Mouse (Mus musculus): ENCODE measurements at regions not wholly inside any gene's neighbourhood (a gene's known extent, or its start where the extent isn't known, plus 50 kb on each side); places are given as distances from the start of the nearest gene placed in this dataset.

DNA sequence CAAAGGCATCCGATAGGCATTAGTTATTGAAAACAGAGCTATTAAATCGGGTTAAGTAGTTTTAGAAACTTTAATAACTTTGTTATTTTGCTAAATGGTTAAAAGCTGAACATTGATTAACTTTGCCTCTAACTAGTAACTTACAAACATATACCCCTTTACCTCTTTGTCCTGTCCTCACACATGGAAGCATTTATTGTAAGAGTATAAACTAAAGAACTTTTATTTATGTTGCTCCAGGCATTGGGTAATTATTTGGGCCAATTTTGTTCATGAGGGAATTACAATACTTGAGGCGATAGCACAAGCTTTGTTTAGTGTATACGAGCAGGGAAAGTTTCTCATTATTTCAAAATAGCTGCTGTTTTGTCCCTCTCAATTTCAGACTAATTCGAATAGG lies 328.4 kb upstream of the Gm9008 start:
- no peak for DNase-seq (ENCODE audit: low spot score)
- ATAC-seq (ENCODE audit: low FRiP score), result no peak
- no peak overlapping the region for H3K27ac ChIP-seq (ENCODE audit: low read depth, low read length)
- no peaks in the 10 kb centered on the region for H3K36me3 ChIP-seq (ENCODE audit: insufficient read depth, low read length)
- WGBS, result 82% methylated on average over 5 of the region's 5 CpGs
- H3K9me3 ChIP-seq (ENCODE audit: low read length), result no peaks in the 10 kb centered on the region
- no peak for TF ChIP-seq CTCF (IDR thresholded peaks at IDR 0.05)
- H3K4me3 ChIP-seq (ENCODE audit: low read depth, low read length), result no peak overlapping the region
- H3K9ac ChIP-seq (replicated peaks; ENCODE audit: low read length, poor library complexity, severe bottlenecking), result no peak overlapping the region
- no peaks in the 10 kb centered on the region for H3K27me3 ChIP-seq (ENCODE audit: insufficient read depth, low read length)
- H3K4me2 ChIP-seq (ENCODE audit: low read depth, low read length, poor library complexity, severe bottlenecking), result no peak overlapping the region
- H3K4me1 ChIP-seq (ENCODE audit: insufficient read depth, low read length), result no peaks in the 10 kb centered on the region

DNA sequence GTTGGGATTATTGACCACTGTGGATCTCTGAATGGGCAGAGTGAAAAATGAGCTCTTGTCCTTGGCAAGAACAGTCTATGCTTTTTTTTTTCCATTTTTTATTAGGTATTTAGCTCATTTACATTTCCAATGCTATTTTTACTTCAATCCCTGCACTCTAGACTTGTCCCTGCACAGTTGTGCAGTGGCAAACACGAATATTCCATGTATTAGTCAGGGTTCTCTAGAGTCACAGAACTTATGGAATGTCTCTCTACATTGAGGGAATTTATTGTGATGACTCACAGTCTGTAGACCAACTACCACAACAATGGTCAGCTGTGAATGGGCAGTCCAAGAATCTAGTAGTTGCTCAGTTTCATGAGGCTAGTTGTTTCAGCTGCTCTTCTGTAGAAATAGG lies 305.4 kb upstream of the Gm9008 start:
- no peaks in the 10 kb centered on the region for H3K4me1 ChIP-seq (ENCODE audit: insufficient read depth, low read length)
- no peak overlapping the region for H3K4me2 ChIP-seq (ENCODE audit: low read depth, low read length, poor library complexity, severe bottlenecking)
- H3K9me3 ChIP-seq (ENCODE audit: low read length), result no peaks in the 10 kb centered on the region
- 52% methylated on average over 1 of the region's 1 CpGs for WGBS
- no peak overlapping the region for H3K9ac ChIP-seq (replicated peaks; ENCODE audit: low read length, poor library complexity, severe bottlenecking)
- no peak overlapping the region for H3K4me3 ChIP-seq (ENCODE audit: low read depth, low read length)
- no peak overlapping the region for H3K27ac ChIP-seq (ENCODE audit: low read depth, low read length)
- no peaks in the 10 kb centered on the region for H3K27me3 ChIP-seq (ENCODE audit: insufficient read depth, low read length)
- TF ChIP-seq CTCF (IDR thresholded peaks at IDR 0.05), result no peak
- H3K36me3 ChIP-seq (ENCODE audit: insufficient read depth, low read length), result no peaks in the 10 kb centered on the region
- DNase-seq (ENCODE audit: low spot score) (no peak), ATAC-seq (ENCODE audit: low FRiP score) (no peak)

DNA sequence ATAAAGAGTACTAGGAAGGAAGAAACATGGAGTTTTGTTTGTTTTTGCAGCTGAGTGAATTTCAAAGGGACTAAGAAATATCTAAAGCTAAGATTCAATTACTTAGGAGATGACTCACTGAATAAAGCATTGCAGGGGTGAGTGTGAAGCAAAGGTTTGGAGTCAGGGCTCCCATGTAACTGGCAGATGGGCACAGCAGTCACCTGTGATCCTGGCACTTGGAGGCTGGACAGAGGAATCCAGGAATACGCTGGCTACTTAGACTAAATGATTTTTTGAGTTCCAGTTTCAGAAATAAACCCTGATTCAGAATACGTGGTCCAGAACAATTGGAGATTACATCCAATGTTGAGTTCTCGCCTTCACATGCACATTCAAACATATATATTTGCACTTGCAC lies 282.6 kb upstream of the Gm9008 start:
- ATAC-seq (ENCODE audit: low FRiP score) (no peak), DNase-seq (ENCODE audit: low spot score) (no peak)
- no peaks in the 10 kb centered on the region for H3K27me3 ChIP-seq (ENCODE audit: insufficient read depth, low read length)
- no peak overlapping the region for H3K4me2 ChIP-seq (ENCODE audit: low read depth, low read length, poor library complexity, severe bottlenecking)
- no peaks in the 10 kb centered on the region for H3K36me3 ChIP-seq (ENCODE audit: insufficient read depth, low read length)
- H3K27ac ChIP-seq (ENCODE audit: low read depth, low read length), result no peak overlapping the region
- H3K4me3 ChIP-seq (ENCODE audit: low read depth, low read length), result no peak overlapping the region
- H3K9ac ChIP-seq (replicated peaks; ENCODE audit: low read length, poor library complexity, severe bottlenecking), result no peak overlapping the region
- 84% methylated on average over 3 of the region's 3 CpGs for WGBS
- H3K4me1 ChIP-seq (ENCODE audit: insufficient read depth, low read length), result no peaks in the 10 kb centered on the region
- H3K9me3 ChIP-seq (ENCODE audit: low read length), result no peaks in the 10 kb centered on the region
- TF ChIP-seq CTCF (IDR thresholded peaks at IDR 0.05), result no peak

DNA sequence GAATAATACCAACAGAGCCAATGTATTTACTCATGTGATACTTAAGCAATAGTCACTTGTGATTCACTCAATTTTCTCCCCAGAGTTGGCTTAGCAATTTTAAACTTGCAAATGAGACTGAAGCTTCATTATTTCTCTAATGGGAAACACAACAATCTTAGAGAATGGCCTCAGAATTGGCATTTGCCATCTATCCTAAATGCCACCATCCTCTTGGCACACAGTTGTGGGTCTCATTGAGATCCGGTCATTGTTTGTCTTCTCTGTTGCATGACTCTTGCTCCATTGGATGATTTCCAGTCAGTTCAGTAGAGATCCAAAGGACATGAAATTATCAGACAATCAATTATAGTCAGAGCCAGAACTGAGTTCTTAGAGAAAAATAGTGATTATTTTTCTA lies 280.6 kb upstream of the Gm9008 start:
- DNase-seq (ENCODE audit: low spot score) (peak; percentile 5), ATAC-seq (ENCODE audit: low FRiP score) (no peak)
- Histone ChIP-seq H3K4me1 (ENCODE audit: insufficient read depth, low read length) (no peaks in the 10 kb centered on the region), H3K36me3 (ENCODE audit: insufficient read depth, low read length) (no peaks in the 10 kb centered on the region), H3K9ac (replicated peaks; ENCODE audit: low read length, poor library complexity, severe bottlenecking) (no peak overlapping the region), H3K27me3 (ENCODE audit: insufficient read depth, low read length) (no peaks in the 10 kb centered on the region), H3K4me2 (ENCODE audit: low read depth, low read length, poor library complexity, severe bottlenecking) (no peak overlapping the region), H3K4me3 (ENCODE audit: low read depth, low read length) (no peak overlapping the region), H3K27ac (ENCODE audit: low read depth, low read length) (no peak overlapping the region), H3K9me3 (ENCODE audit: low read length) (no peaks in the 10 kb centered on the region)
- 88% methylated on average over 1 of the region's 1 CpGs for WGBS
- no peak for TF ChIP-seq CTCF (IDR thresholded peaks at IDR 0.05)

DNA sequence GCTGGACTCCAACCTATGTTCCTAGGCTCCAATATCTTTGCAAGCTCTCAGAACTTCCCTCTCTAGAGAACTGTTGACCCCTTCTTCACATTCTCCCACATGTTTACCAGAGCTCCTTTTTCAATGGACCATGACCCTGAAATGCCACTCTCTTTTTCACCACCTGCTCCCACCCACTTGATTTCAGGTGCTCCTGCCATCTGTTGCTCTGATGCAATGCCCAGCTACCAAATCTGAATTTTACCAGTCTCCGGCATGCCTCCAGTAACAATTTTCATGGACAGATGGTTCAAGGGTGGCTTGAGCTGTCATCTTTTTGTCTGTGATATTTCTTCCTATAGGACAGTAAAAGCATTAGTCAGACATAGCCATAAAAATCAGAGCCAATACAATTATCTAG lies 279.5 kb upstream of the Gm9008 start:
- DNase-seq (ENCODE audit: low spot score), result no peak

DNA sequence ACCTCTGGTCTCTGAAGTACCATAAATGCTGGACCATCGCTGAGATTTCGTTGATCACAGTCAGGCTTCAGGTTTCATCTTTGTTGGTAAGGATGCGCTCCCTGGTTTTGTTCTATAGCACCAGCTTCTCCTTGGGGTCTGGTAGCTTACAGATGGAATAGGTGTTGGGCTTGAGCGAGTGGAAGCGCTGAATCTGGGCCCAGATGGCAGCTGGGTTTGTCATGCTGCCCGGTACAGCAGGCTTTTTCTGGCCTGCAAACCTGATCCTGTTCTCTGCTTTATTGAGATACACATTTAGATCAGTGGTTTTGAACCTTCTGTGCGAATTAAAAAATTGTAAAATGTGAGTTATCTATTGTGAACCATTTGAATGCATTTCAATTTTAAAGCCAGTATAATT lies 266.3 kb upstream of the Gm9008 start:
- ATAC-seq (ENCODE audit: low FRiP score) (no peak), DNase-seq (ENCODE audit: low spot score) (no peak)
- no peaks in the 10 kb centered on the region for H3K27me3 ChIP-seq (ENCODE audit: insufficient read depth, low read length)
- H3K9ac ChIP-seq (replicated peaks; ENCODE audit: low read length, poor library complexity, severe bottlenecking), result no peak overlapping the region
- H3K36me3 ChIP-seq (ENCODE audit: insufficient read depth, low read length), result no peaks in the 10 kb centered on the region
- no peak overlapping the region for H3K27ac ChIP-seq (ENCODE audit: low read depth, low read length)
- H3K4me1 ChIP-seq (ENCODE audit: insufficient read depth, low read length), result no peaks in the 10 kb centered on the region
- no peak overlapping the region for H3K4me2 ChIP-seq (ENCODE audit: low read depth, low read length, poor library complexity, severe bottlenecking)
- no peak for TF ChIP-seq CTCF (IDR thresholded peaks at IDR 0.05)
- no peak overlapping the region for H3K4me3 ChIP-seq (ENCODE audit: low read depth, low read length)
- WGBS, result 94% methylated on average over 7 of the region's 7 CpGs
- H3K9me3 ChIP-seq (ENCODE audit: low read length), result no peaks in the 10 kb centered on the region

More for the DNA sequence above, 279.5 kb upstream of the Gm9008 start:
- TF ChIP-seq CTCF (IDR thresholded peaks at IDR 0.05), result no peak
- Histone ChIP-seq H3K9ac (replicated peaks; ENCODE audit: low read length, poor library complexity, severe bottlenecking) (no peak overlapping the region), H3K4me1 (ENCODE audit: insufficient read depth, low read length) (no peaks in the 10 kb centered on the region), H3K27ac (ENCODE audit: low read depth, low read length) (no peak overlapping the region), H3K27me3 (ENCODE audit: insufficient read depth, low read length) (no peaks in the 10 kb centered on the region), H3K4me3 (ENCODE audit: low read depth, low read length) (no peak overlapping the region), H3K9me3 (ENCODE audit: low read length) (no peaks in the 10 kb centered on the region), H3K36me3 (ENCODE audit: insufficient read depth, low read length) (no peaks in the 10 kb centered on the region), H3K4me2 (ENCODE audit: low read depth, low read length, poor library complexity, severe bottlenecking) (no peak overlapping the region)
- ATAC-seq (ENCODE audit: low FRiP score), result no peak
- 89% methylated on average over 1 of the region's 1 CpGs for WGBS

DNA sequence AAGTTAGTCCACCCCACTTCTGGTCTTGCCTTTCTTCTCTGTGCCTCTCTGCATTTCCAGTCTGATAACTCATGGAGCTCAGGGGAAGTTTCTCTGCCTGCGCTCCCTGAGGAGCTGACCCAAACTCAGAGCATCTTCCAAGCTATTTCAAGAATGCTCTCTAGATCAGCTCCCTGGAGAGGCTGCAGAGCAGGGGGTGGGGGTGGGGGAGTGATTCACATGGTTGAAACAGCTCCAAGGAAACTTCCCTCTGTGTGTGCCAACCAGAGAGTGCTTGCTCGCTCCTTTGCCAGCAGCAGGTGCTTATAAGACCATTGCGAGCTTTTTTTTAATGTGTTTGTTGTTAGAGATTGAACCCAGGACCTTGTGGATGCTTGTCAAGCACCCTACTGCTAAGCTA lies 257.3 kb upstream of the Gm9008 start:
- no peaks in the 10 kb centered on the region for H3K4me1 ChIP-seq (ENCODE audit: insufficient read depth, low read length)
- ATAC-seq (ENCODE audit: low FRiP score), result no peak
- no peak for DNase-seq (ENCODE audit: low spot score)
- no peak overlapping the region for H3K9ac ChIP-seq (replicated peaks; ENCODE audit: low read length, poor library complexity, severe bottlenecking)
- WGBS, result 48% methylated on average over 3 of the region's 3 CpGs
- no peak for TF ChIP-seq CTCF (IDR thresholded peaks at IDR 0.05)
- no peaks in the 10 kb centered on the region for H3K36me3 ChIP-seq (ENCODE audit: insufficient read depth, low read length)
- H3K27ac ChIP-seq (ENCODE audit: low read depth, low read length), result no peak overlapping the region
- no peaks in the 10 kb centered on the region for H3K27me3 ChIP-seq (ENCODE audit: insufficient read depth, low read length)
- no peak overlapping the region for H3K4me2 ChIP-seq (ENCODE audit: low read depth, low read length, poor library complexity, severe bottlenecking)
- no peak overlapping the region for H3K4me3 ChIP-seq (ENCODE audit: low read depth, low read length)
- H3K9me3 ChIP-seq (ENCODE audit: low read length), result no peaks in the 10 kb centered on the region
